Mouse (Mus musculus) testis, adult 2 months (tissue): ENCODE results near the gene Apoc4. TPM values are rescaled to one million over a fixed set of nuclear protein-coding genes. Genes with fewer than 3 reads are reported as not detected.

ENCODE experiments used
- H3K27ac ChIP-seq: fragments of 200-500 bp; 2 replicates; pipeline ENCODE4 v1.5.1; 2012; ENCODE audit warnings: low read depth, low read length; ENCODE audit not compliant: control insufficient read depth, insufficient read depth
- H3K27me3 ChIP-seq: fragments of 200-500 bp; 2 replicates; pipeline ENCODE4 v1.6.1; 2012; ENCODE audit warnings: mild to moderate bottlenecking, low read length, moderate library complexity; ENCODE audit not compliant: control insufficient read depth, insufficient read depth
- H3K36me3 ChIP-seq: fragments of 200-500 bp; 2 replicates; pipeline ENCODE4 v1.6.1; 2012; ENCODE audit warnings: mild to moderate bottlenecking, low read length; ENCODE audit not compliant: control insufficient read depth, insufficient read depth
- H3K4me1 ChIP-seq: fragments of 200-500 bp; 2 replicates; pipeline ENCODE4 v1.6.1; 2012; ENCODE audit warnings: low read length; ENCODE audit not compliant: control insufficient read depth, insufficient read depth
- H3K4me3 ChIP-seq: fragments of 200-500 bp; 2 replicates; pipeline ENCODE4 v1.5.1; 2012; ENCODE audit warnings: low read depth, mild to moderate bottlenecking, low read length, moderate library complexity, mixed read lengths; ENCODE audit not compliant: control insufficient read depth
- CTCF ChIP-seq: fragments of 200-500 bp; IDR thresholded peaks from 2 replicates; pipeline ENCODE4 v1.5.1; 2012; ENCODE audit warnings: low read depth, mild to moderate bottlenecking, inconsistent platforms, low read length, moderate library complexity; ENCODE audit not compliant: control insufficient read depth, insufficient read depth, insufficient replicate concordance
- POLR2A ChIP-seq: fragments of 200-500 bp; IDR thresholded peaks from 2 replicates; pipeline ENCODE4 v1.6.1; 2012; ENCODE audit warnings: low read depth, mild to moderate bottlenecking, inconsistent platforms, low read length, moderate library complexity; ENCODE audit not compliant: control insufficient read depth
- polyA plus RNA-seq: library from polyadenylated mRNA; depleted of rRNA; stranded (reverse); fragments of >200 nt; gene quantifications from 2 replicates; pipeline ENCODE4 v1.2.3, GENCODE M21; 2012

Gene Apoc4
- polyA plus RNA-seq, 1 experiment, result not detected

GRCm38 (mm10) chr7:19686521-19686920, 5.2 kb upstream of the Apoc4 start:
- Histone ChIP-seq H3K27ac (no peak overlapping the region), H3K4me3 (no peak overlapping the region), H3K36me3 (no peaks in the 10 kb centered on the region), H3K27me3 (no peaks in the 10 kb centered on the region), H3K4me1 (peaks cover 3% of the 10 kb centered on the region; the same call in 1 of the 2 replicates)
- TF ChIP-seq CTCF, result no peak
- no peak for TF ChIP-seq POLR2A

GRCm38 (mm10) chr7:19685374-19685773, 4.1 kb upstream of the Apoc4 start:
- no peaks in the 10 kb centered on the region for H3K36me3 ChIP-seq
- TF ChIP-seq CTCF (no peak), POLR2A (no peak)
- no peaks in the 10 kb centered on the region for H3K4me1 ChIP-seq
- H3K4me3 ChIP-seq, result no peak overlapping the region
- H3K27ac ChIP-seq, result no peak overlapping the region
- H3K27me3 ChIP-seq, result no peaks in the 10 kb centered on the region

GRCm38 (mm10) chr7:19683771-19684201, 2.5 kb upstream of the Apoc4 start:
- Histone ChIP-seq H3K4me1 (no peaks in the 10 kb centered on the region), H3K27ac (no peak overlapping the region), H3K36me3 (no peaks in the 10 kb centered on the region), H3K4me3 (no peak overlapping the region), H3K27me3 (no peaks in the 10 kb centered on the region)
- TF ChIP-seq CTCF (no peak), POLR2A (no peak)

- TF ChIP-seq POLR2A (no peak), CTCF (no peak)
- H3K36me3 ChIP-seq, result no peaks in the 10 kb centered on the region
- H3K4me3 ChIP-seq, result no peak overlapping the region
- H3K27ac ChIP-seq, result no peak overlapping the region
- no peaks in the 10 kb centered on the region for H3K27me3 ChIP-seq
- no peaks in the 10 kb centered on the region for H3K4me1 ChIP-seq
Measured at GRCm38 (mm10) chr7:19682979-19683378, 1.7 kb upstream of the Apoc4 start.

- H3K27ac ChIP-seq, result no peak overlapping the region
- no peak overlapping the region for H3K4me3 ChIP-seq
- H3K4me1 ChIP-seq, result no peaks in the 10 kb centered on the region
- H3K36me3 ChIP-seq, result no peaks in the 10 kb centered on the region
- H3K27me3 ChIP-seq, result no peaks in the 10 kb centered on the region
- TF ChIP-seq CTCF, result no peak
- no peak for TF ChIP-seq POLR2A
Measured at GRCm38 (mm10) chr7:19680702-19681101, 577 bp downstream of the Apoc4 start.

GRCm38 (mm10) chr7:19678901-19679300, 2.4 kb downstream of the Apoc4 start:
- no peak overlapping the region for H3K27ac ChIP-seq
- TF ChIP-seq CTCF, result no peak
- no peak for TF ChIP-seq POLR2A
- no peaks in the 10 kb centered on the region for H3K27me3 ChIP-seq
- no peaks in the 10 kb centered on the region for H3K36me3 ChIP-seq
- H3K4me3 ChIP-seq, result no peak overlapping the region
- no peaks in the 10 kb centered on the region for H3K4me1 ChIP-seq

- Histone ChIP-seq H3K36me3 (no peaks in the 10 kb centered on the region), H3K27ac (no peak within 1 kb of the TSS), H3K4me1 (no peaks in the 10 kb centered on the region), H3K4me3 (no peak within 1 kb of the TSS), H3K27me3 (no peaks in the 10 kb centered on the region)
- no peak for TF ChIP-seq POLR2A
- TF ChIP-seq CTCF, result no peak
Measured at GRCm38 (mm10) chr7:19677872-19678271, 3.4 kb downstream of the Apoc4 start, which contains the start of gene Apoc2. Gene Apoc2, minus strand, starts transcription at chr7:19677941.

- TF ChIP-seq CTCF, result no peak
- TF ChIP-seq POLR2A, result no peak
- H3K4me1 ChIP-seq, result no peaks in the 10 kb centered on the region
- no peak overlapping the region for H3K27ac ChIP-seq
- H3K27me3 ChIP-seq, result no peaks in the 10 kb centered on the region
- no peak overlapping the region for H3K4me3 ChIP-seq
- no peaks in the 10 kb centered on the region for H3K36me3 ChIP-seq
Measured at GRCm38 (mm10) chr7:19676662-19677061, 4.6 kb downstream of the Apoc4 start.
